Comparison of ENCODE assay signal across 12 mouse cellular contexts in the genomic region with DNA sequence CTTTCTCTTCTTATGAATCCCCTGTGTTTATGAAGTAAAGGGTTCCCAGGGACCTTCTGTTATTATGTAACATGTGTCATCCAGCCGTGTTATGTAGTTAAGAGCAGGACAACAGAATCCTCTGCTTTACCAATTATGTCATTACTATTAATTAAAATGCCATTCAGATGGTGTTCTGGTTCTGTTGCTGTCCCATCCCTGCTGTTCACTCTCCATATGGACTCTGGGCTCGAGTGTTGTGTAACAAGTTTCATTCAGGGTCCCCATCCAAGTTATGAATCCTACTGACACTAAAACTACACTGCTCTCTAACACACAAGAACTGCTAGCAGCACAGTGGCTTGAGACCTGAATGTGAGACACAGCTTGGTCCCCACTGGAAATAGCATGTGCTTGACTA.
DNase-seq lines count a peak whose midpoint lies in the region; ATAC-seq lines count a peak whose summit lies in the region.
"Had no signal": no experiment of that assay in that cellular context is flagged by ENCODE, and none has a peak within 500 bp of the region (broad histone marks: within the 10 kb centered on the region; RNA-seq: fewer than 3 reads in every experiment).

No protein-coding gene starts in this region.

- no peak overlapping the region for H3K27ac ChIP-seq in kidney, embryonic 15.5 days
- H3K27ac ChIP-seq in hindbrain, embryonic 12.5 days, result no peak overlapping the region
- H3K27ac ChIP-seq in limb, embryonic 13.5 days, result no peak overlapping the region

- peaks cover 33% of the 10 kb centered on the region for H3K27me3 ChIP-seq in kidney, embryonic 15.5 days
- no peaks in the 10 kb centered on the region; the same call in 1 of the 2 replicates for H3K27me3 ChIP-seq in hindbrain, embryonic 12.5 days
- peaks cover 34% of the 10 kb centered on the region for H3K27me3 ChIP-seq in limb, embryonic 13.5 days
- H3K27me3 ChIP-seq: heart, embryonic 12.5 days had no signal

- no peak overlapping the region for H3K4me3 ChIP-seq in kidney, embryonic 15.5 days (replicated peaks)
- H3K4me3 ChIP-seq in hindbrain, embryonic 12.5 days, result no peak overlapping the region
- H3K4me3 ChIP-seq in limb, embryonic 13.5 days, result peak overlapping the region; percentile 10; the same call in 1 of the 2 replicates
- H3K4me3 ChIP-seq: erythroblast, embryonic 14.5 days had no signal

- no peak for DNase-seq in kidney, postnatal 25 days
- DNase-seq in brain, adult 2 months (ENCODE audit: low read depth, low spot score), result peak; percentile 47
- no peak for DNase-seq in spleen, postnatal 36 days (ENCODE audit: low spot score in 2 of 2)
- no peak for DNase-seq in embryo, embryonic 10.5 days (ENCODE audit: low spot score)
- DNase-seq in urinary bladder, postnatal 4 days (ENCODE audit: low spot score in 2 of 2), result no peak
- DNase-seq: lung, postnatal 36 days had no signal

- peaks cover 15% of the 10 kb centered on the region for H3K4me1 ChIP-seq in kidney, embryonic 15.5 days
- peaks cover 16% of the 10 kb centered on the region for H3K4me1 ChIP-seq in hindbrain, embryonic 12.5 days
- H3K4me1 ChIP-seq in limb, embryonic 13.5 days, result peaks cover 16% of the 10 kb centered on the region; the same call in 1 of the 2 replicates

- H3K9me3 ChIP-seq in kidney, embryonic 15.5 days (replicated peaks), result no peaks in the 10 kb centered on the region
- no peaks in the 10 kb centered on the region for H3K9me3 ChIP-seq in hindbrain, embryonic 12.5 days (replicated peaks)
- H3K9me3 ChIP-seq in limb, embryonic 13.5 days, result no peaks in the 10 kb centered on the region
- H3K9me3 ChIP-seq: heart, embryonic 12.5 days had no signal

- 70% methylated on average over 2 of the region's 2 CpGs for WGBS in kidney, embryonic 15.5 days
- WGBS in hindbrain, embryonic 12.5 days, result 64% methylated on average over 2 of the region's 2 CpGs
- WGBS in limb, embryonic 13.5 days, result 52% methylated on average over 2 of the region's 2 CpGs

- ATAC-seq in kidney, embryonic 15.5 days (replicated peaks; ENCODE audit: low FRiP score), result no peak
- no peak for ATAC-seq in hindbrain, embryonic 12.5 days (ENCODE audit: low FRiP score)
- no peak for ATAC-seq in limb, embryonic 13.5 days (ENCODE audit: low FRiP score, low read depth)
- ATAC-seq: CD4-positive, CD25-positive, alpha-beta regulatory T cell, adult 4 months had no signal

- H3K9ac ChIP-seq in kidney, embryonic 15.5 days, result no peak overlapping the region
- H3K9ac ChIP-seq in hindbrain, embryonic 12.5 days, result no peak overlapping the region
- no peak overlapping the region for H3K9ac ChIP-seq in limb, embryonic 13.5 days

- H3K36me3 ChIP-seq in kidney, embryonic 15.5 days, result no peaks in the 10 kb centered on the region
- no peaks in the 10 kb centered on the region for H3K36me3 ChIP-seq in hindbrain, embryonic 12.5 days
- H3K36me3 ChIP-seq in limb, embryonic 13.5 days, result no peaks in the 10 kb centered on the region
- H3K36me3 ChIP-seq: heart, embryonic 12.5 days had no signal

- 0 out of 2 replicates have a peak overlapping the region, but pooled peaks have one; percentile 21 for H3K4me2 ChIP-seq in kidney, embryonic 15.5 days
- H3K4me2 ChIP-seq in hindbrain, embryonic 12.5 days (replicated peaks), result peak overlapping the region; percentile 20
- H3K4me2 ChIP-seq in limb, embryonic 13.5 days (replicated peaks), result peak overlapping the region; percentile 25
